Mouse (Mus musculus) macrophage (primary cell): Measurements from ENCODE around the gene Rnf212b. TPM values are rescaled to one million over a fixed set of nuclear protein-coding genes. Genes with fewer than 3 reads are reported as not detected.

Experiments
- H3K27ac ChIP-seq: fragments of 350-480 bp; formaldehyde crosslinking; 2 replicates; pipeline ENCODE4 v1.9.0; 2021
- H3K36me3 ChIP-seq: fragments of 350-480 bp; formaldehyde crosslinking; 2 replicates; pipeline ENCODE4 v1.9.0; 2021; ENCODE audit errors: inconsistent target
- H3K4me3 ChIP-seq: fragments of 350-480 bp; formaldehyde crosslinking; 2 replicates; pipeline ENCODE4 v1.9.0; 2021; ENCODE audit errors: inconsistent target
- H3K79me2 ChIP-seq: fragments of 350-480 bp; formaldehyde crosslinking; 2 replicates; pipeline ENCODE4 v1.9.0; 2021; ENCODE audit errors: inconsistent target
- WGBS: methylation state at CpG from one replicate; pipeline ENCODE4 v1.1.7; 2026; ENCODE audit warnings: inconsistent platforms; ENCODE audit not compliant: missing documents; 5-methylcytosine and 5-hydroxymethylcytosine counted together
- polyA plus RNA-seq: library from polyadenylated mRNA; stranded (reverse); fragments of 250-400 nt; gene quantifications from 3 replicates; pipeline ENCODE4 v1.2.4, GENCODE M21; 2018; ENCODE audit warnings: inconsistent platforms

The Rnf212b gene
- polyA plus RNA-seq, 1 experiment from 2014 or later: not detected

DNA sequence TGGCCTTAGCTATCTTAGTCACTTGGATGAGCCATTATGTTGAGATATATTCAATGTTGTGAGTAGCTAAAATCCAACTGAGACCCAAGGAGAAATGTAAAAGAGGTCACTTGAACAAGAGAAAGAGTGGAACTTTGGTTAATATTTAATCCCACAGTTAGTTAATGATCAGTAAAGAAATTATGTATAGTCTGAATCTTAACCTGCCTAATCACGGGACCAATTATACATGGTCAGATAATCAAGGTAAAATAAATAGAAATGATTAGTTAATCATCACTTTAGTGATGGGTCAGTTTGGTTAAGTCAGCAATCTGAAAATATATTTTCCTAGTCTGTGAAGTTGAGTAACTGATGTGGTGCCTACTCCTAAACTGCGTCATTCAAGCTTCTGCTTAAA is 8.4 kb downstream of the Rnf212b start:
- 97% methylated on average over 2 of the region's 2 CpGs for WGBS
- no peaks in the 10 kb centered on the region for H3K79me2 ChIP-seq

DNA sequence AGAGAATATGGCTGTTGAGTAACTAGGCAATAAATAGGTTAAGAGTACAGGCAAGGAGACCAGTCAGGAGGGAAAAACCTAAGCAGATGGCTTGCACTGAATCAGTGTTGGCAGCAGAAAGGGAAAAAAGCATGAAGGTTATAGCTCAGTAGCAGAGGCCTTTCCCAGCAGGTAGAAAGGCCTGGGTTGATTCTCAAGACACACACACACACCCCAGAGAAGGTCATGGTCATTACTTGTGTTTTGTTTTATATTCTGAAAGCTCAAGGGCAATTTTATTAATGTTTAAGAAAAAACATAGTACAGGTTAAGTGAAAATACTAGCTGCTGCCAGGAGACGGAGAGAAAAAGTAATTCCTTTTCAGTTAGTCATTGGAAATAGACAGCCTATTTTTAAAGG is 9.8 kb downstream of the Rnf212b start:
- no peaks in the 10 kb centered on the region for H3K79me2 ChIP-seq
- H3K27ac ChIP-seq: no peak overlapping the region
- WGBS: 100% methylated on average over 1 of the region's 1 CpGs

More for the DNA sequence above, 8.4 kb downstream of the Rnf212b start:
- Histone ChIP-seq H3K27ac (no peak overlapping the region), H3K36me3 (no peaks in the 10 kb centered on the region), H3K4me3 (no peak overlapping the region)

DNA sequence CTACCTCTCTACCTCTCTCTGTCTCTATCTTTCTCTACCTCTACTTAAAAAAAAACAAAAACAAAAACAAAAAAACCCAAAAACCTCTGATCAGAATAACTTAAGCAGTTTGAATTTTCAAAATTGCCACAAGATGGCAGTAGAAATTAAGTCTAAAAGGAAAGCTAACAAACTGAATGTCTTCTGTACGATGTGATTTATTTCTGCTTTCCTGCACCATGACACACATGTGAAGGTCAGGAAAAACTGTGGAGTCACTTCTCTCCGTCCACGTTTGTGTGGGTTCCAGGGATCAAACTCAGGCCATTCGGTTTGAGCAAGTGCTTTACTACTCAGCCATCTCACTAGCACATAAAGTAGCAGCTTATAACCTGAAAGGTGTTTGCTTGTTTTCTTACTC is 29.5 kb downstream of the Rnf212b start:
- no peak overlapping the region for H3K4me3 ChIP-seq
- H3K27ac ChIP-seq: no peak overlapping the region
- H3K36me3 ChIP-seq: no peaks in the 10 kb centered on the region
- WGBS: 0% methylated on average over 4 of the region's 4 CpGs
- no peaks in the 10 kb centered on the region for H3K79me2 ChIP-seq

More for the DNA sequence above, 9.8 kb downstream of the Rnf212b start:
- no peaks in the 10 kb centered on the region for H3K36me3 ChIP-seq
- H3K4me3 ChIP-seq: no peak overlapping the region

GRCm38 (mm10) chr14:54855726-54856125 is 41.8 kb downstream of the Rnf212b start:
- 100% methylated on average over 3 of the region's 3 CpGs for WGBS
- Histone ChIP-seq H3K27ac (no peak overlapping the region), H3K4me3 (no peak overlapping the region), H3K79me2 (no peaks in the 10 kb centered on the region), H3K36me3 (no peaks in the 10 kb centered on the region)

DNA sequence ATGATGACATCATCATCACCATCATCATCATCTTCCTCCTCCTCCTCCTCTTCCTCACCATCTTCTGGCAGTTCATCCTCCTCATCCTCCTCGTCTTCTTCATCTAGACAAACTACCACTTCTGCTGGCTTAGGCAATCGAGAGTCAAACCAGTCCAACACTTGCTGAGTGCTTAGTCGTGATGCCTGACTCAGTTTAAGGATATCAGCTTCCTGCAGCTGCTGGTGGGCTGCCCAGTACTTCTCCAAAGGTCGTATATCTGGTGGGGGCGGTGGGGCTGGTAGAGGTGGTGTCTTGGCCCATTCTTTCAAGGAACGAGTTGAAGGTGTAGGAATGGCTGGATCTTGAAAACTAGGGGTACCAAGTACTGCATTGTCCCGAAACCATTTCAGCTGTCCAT is 42.8 kb downstream of the Rnf212b start:
- Histone ChIP-seq H3K27ac (no peak overlapping the region), H3K4me3 (no peak overlapping the region), H3K79me2 (no peaks in the 10 kb centered on the region), H3K36me3 (no peaks in the 10 kb centered on the region)
- 66% methylated on average over 7 of the region's 7 CpGs for WGBS

- Histone ChIP-seq H3K36me3 (no peaks in the 10 kb centered on the region), H3K79me2 (no peaks in the 10 kb centered on the region), H3K27ac (no peak overlapping the region), H3K4me3 (no peak overlapping the region)
- 96% methylated on average over 7 of the region's 9 CpGs for WGBS
Observed at GRCm38 (mm10) chr14:54857891-54858290, 44.0 kb downstream of the Rnf212b start.

GRCm38 (mm10) chr14:54860511-54860910 is 46.6 kb downstream of the Rnf212b start:
- H3K4me3 ChIP-seq: no peak overlapping the region
- 44% methylated on average over 2 of the region's 2 CpGs for WGBS
- no peaks in the 10 kb centered on the region for H3K36me3 ChIP-seq
- no peaks in the 10 kb centered on the region for H3K79me2 ChIP-seq
- H3K27ac ChIP-seq: no peak overlapping the region

DNA sequence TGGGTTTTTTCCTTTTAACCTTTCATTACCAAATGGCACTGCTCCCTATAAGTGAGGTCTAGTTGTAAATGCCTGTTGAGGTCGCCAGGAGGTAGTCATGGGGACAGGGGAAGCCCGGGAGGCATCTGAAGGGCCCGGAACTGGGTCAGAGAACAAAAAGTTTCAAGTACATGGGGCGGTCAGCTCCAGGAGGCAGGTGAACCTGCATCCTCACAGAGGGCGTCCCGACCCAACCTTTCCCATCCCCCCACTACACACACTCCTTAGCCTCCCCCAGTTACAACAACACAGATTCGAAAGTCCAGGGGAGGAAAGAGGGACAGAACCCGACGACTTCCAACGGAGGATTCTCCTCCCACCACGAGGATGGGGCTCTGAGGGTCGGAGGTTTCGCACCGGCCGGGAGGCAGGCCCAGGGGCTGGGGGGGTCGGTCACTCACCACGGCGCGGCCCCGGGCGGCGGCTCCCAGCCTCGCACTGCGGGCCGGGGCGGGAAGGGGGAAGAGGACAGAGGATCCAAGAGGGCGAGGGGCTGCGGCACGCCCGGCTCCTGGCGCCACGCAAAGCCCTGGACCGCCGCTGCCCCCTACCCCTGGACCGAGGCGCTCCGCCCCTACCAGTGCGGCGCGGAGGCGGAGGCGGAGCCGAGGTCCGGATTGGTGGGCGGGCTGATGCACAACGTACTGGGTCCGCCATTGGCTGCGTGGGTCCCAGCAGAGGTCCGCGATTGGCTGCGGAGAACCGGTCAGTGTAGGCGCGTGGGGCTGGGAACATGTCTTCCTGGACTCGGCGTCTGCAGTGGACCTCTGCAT is 49.8 kb downstream of the Rnf212b start:
- under 1% methylated on average over 56 of the region's 56 CpGs for WGBS
- Histone ChIP-seq H3K4me3 (peak overlapping the region; percentile 67), H3K79me2 (no peaks in the 10 kb centered on the region), H3K27ac (0 out of 2 replicates have a peak overlapping the region, but pooled peaks have one; percentile 19), H3K36me3 (no peaks in the 10 kb centered on the region)

GRCm38 (mm10) chr14:54864313-54865036 is 50.5 kb downstream of the Rnf212b start:
- H3K36me3 ChIP-seq: no peaks in the 10 kb centered on the region
- no peaks in the 10 kb centered on the region for H3K79me2 ChIP-seq
- peak overlapping the region; percentile 63 for H3K4me3 ChIP-seq
- no peak overlapping the region for H3K27ac ChIP-seq
- WGBS: 4% methylated on average over 19 of the region's 21 CpGs

- no peaks in the 10 kb centered on the region for H3K36me3 ChIP-seq
- H3K27ac ChIP-seq: no peak overlapping the region
- H3K79me2 ChIP-seq: no peaks in the 10 kb centered on the region
- H3K4me3 ChIP-seq: no peak overlapping the region
- 89% methylated on average over 5 of the region's 5 CpGs for WGBS
Observed at GRCm38 (mm10) chr14:54865626-54866025, 51.7 kb downstream of the Rnf212b start.

DNA sequence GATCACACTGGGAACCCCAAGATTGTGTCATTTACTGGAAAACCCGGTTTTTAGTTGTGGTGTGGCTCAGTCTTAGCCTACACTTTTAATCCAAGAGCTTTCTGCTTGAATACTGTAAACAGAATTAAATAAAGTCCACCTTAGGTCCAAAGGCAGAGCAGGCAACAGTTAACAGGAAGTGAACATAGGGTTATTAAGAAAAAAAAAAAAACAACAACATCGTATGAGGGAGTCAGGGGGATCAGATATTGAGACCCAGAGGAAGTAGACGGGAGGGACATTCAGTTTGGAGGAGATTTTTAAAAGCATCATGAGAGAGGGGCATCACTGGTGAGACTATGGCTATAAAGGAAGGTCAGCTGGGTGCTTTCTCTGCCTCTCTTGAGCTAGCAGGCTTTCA is 52.3 kb downstream of the Rnf212b start:
- H3K4me3 ChIP-seq: no peak overlapping the region
- no peaks in the 10 kb centered on the region for H3K79me2 ChIP-seq
- H3K36me3 ChIP-seq: no peaks in the 10 kb centered on the region
- WGBS: 47% methylated on average over 3 of the region's 3 CpGs
- H3K27ac ChIP-seq: no peak overlapping the region

DNA sequence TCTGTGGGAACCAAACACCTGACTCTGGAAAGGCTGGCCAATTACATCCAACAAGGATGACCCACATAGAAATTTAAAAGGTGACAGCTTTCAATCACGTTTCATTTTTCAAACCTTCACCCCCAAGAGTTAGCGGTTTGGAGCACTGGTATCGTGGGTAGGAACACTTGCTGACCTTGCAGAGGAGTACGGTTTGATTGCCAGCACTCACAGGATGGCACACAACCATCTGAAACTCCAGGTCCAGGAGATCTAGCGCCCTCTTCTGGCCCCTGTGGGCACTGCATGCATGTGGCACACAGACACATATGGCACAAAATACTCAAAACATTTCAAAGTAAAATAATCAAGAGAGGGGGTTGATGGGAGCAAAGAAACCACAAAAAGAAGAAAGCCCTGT is 53.0 kb downstream of the Rnf212b start:
- H3K36me3 ChIP-seq: no peaks in the 10 kb centered on the region
- 73% methylated on average over 4 of the region's 5 CpGs for WGBS
- H3K27ac ChIP-seq: no peak overlapping the region
- H3K4me3 ChIP-seq: no peak overlapping the region
- no peaks in the 10 kb centered on the region for H3K79me2 ChIP-seq

GRCm38 (mm10) chr14:54868026-54868425 is 54.1 kb downstream of the Rnf212b start:
- no peaks in the 10 kb centered on the region for H3K79me2 ChIP-seq
- no peaks in the 10 kb centered on the region for H3K36me3 ChIP-seq
- no peak overlapping the region for H3K4me3 ChIP-seq
- WGBS: 39% methylated on average over 3 of the region's 4 CpGs
- H3K27ac ChIP-seq: no peak overlapping the region

GRCm38 (mm10) chr14:54870861-54871260 is 56.9 kb downstream of the Rnf212b start, which contains the start of gene Homez:
Gene Homez (minus strand): TSS chr14:54870961.
- 91% methylated on average over 5 of the region's 5 CpGs for WGBS

DNA sequence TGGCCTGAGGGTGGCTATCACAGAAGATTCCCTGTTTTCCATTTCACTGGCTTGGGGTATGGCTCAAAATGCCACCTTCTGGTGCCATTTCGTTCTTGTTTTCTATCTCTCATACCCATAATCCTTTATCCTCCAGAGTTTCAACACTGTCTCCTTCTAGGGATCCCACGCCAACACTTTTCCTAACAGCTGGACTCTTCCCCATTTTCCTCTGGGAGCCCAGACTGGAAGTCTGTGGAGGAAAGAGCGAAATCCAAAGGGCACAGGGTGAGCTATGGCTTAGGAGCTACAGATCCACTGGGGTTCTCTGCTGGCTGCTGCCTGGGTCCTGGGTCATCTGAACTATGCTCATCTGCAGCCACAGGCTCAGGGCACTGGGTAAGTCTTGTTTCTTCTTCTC is 60.2 kb downstream of the Rnf212b start:
- H3K27ac ChIP-seq: no peak overlapping the region
- no peaks in the 10 kb centered on the region for H3K79me2 ChIP-seq
- no peaks in the 10 kb centered on the region for H3K36me3 ChIP-seq
- 94% methylated on average over 3 of the region's 3 CpGs for WGBS
- H3K4me3 ChIP-seq: no peak overlapping the region

More at GRCm38 (mm10) chr14:54870861-54871260, 56.9 kb downstream of the Rnf212b start, which contains the start of gene Homez:
- no peak within 1 kb of the TSS for H3K27ac ChIP-seq
- no peaks in the 10 kb centered on the region for H3K79me2 ChIP-seq
- H3K4me3 ChIP-seq: no peak within 1 kb of the TSS
- no peaks in the 10 kb centered on the region for H3K36me3 ChIP-seq
